Mouse (Mus musculus) megakaryocyte, embryonic 14.5 days (primary cell): ENCODE results near the gene Mdh1.

Experiments used
- FLI1 ChIP-seq: IDR thresholded peaks from 2 replicates; pipeline ENCODE4 v1.6.1; 2012; ENCODE audit warnings: low read length, inconsistent platforms, mixed read lengths
- GATA1 ChIP-seq: IDR thresholded peaks from 3 replicates; pipeline ENCODE4 v1.6.1; 2012; ENCODE audit warnings: mixed read lengths, low read length, inconsistent platforms, borderline replicate concordance

DNA sequence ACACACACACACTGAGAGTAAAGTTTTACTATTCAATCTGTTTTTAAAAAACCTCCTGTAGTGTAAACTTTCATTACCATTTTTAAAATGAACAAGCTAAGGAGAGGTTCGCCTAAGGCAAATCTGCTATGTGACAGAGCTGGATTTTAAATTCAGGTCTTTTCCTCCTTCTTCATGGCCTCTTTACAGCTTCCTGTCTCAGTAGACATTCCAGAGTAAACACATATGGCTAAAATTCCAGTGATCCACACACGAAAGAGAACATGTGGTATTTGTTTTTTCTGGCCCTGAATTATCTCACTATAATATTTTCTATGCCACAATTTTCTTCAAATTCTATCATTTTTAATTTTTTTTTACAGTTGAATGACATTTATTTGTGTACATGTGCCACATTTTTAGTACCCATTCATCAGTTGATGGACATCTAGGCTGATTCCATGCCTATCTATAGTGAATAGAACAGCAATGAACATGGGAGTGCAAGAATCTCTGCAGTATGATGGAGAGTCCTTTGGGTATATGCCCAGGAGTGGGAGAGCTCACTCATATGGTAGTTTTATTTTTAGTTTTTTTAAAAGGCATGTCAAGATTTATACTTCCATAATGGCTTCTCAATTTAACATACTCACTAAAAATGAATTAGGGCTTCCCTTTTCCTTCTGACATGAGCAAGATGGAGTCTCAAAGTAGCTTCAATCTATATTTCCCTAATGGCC, 43.3 kb downstream of the Mdh1 start:
- no peak for TF ChIP-seq GATA1
- no peak for TF ChIP-seq FLI1
